1 mouse cellular context compared by ENCODE assay signal in the genomic region with DNA sequence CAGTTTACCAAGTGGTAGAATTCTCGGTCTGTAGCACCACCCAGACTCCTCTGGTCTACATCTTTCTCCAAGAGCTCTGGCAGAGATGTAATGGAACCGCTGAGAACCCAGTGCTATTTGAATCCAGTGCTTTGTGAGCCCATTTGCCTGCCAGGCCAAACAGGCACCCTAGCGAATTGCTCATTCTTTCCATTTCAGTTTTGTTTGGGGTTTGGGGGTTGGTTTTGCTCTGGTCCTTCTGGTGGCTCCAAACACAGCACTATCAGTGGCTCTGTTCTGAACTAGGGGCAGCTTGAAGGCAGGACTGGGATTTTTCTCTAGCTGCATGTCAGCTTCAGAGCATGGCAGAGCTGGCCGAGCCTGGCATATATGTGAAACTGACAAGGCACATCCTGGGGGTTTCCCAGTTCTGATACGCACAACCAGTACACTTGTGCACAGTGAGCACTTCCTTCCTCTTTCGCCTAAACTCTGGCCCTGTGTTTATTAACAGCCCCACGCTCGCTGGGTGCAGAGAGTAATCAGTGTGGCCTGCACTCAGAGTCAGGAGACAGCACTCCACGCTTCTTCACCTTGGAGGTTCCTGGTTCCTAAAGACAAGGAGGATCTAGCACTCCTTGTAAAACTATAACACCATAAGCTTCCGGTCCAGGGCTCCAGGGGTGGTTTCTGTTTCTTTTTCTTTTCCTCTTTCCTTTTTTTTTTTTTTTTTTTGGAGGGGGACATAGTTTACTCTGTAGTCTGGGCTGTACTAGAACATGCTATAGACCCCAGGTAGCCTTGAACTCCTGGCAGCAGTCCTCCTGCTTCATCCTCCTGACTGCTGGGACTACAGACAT.
TF ChIP-seq lines count a peak whose summit lies in the region.

No protein-coding gene starts in this region.

TF ChIP-seq in CH12.LX, 34 proteins besides CTCF, POLR2A, EP300 and RAD21 (continued from another document):
- no peak for TF ChIP-seq USF2 (conservative IDR thresholded peaks at IDR 0.05; ENCODE audit: low read depth, low read length)
- peak; percentile 96 for TF ChIP-seq ZNF384 (IDR thresholded peaks at IDR 0.05; ENCODE audit: low read depth, low read length)
- TF ChIP-seq MXI1 (IDR thresholded peaks at IDR 0.05; ENCODE audit: low read depth, low read length), result peak; percentile 91
- TF ChIP-seq TCF12 (IDR thresholded peaks at IDR 0.05; ENCODE audit: low read depth, low read length), result peak; percentile 92
- TF ChIP-seq MAZ (IDR thresholded peaks at IDR 0.05; ENCODE audit: low read depth, low read length), result peak; percentile 88
- peak; percentile 74 for TF ChIP-seq CHD2 (IDR thresholded peaks at IDR 0.05; ENCODE audit: low read length)
- TF ChIP-seq ZKSCAN1 (IDR thresholded peaks at IDR 0.05; ENCODE audit: borderline replicate concordance, low read depth, low read length), result no peak; the same call in 1 of the 2 replicates
- TF ChIP-seq PAX5 (IDR thresholded peaks at IDR 0.05; ENCODE audit: low read length), result no peak
- TF ChIP-seq GABPA (IDR thresholded peaks at IDR 0.05; ENCODE audit: insufficient replicate concordance, low read depth, low read length), result no peak
- TF ChIP-seq MAX (IDR thresholded peaks at IDR 0.05; ENCODE audit: low read length), result peak; percentile 93
- TF ChIP-seq MAFK (IDR thresholded peaks at IDR 0.05; ENCODE audit: insufficient replicate concordance, low read length), result peak; percentile 63; the same call in 1 of the 2 replicates
- peak; percentile 87 for TF ChIP-seq TBP (conservative IDR thresholded peaks at IDR 0.05; ENCODE audit: low read depth, low read length)
- peak; percentile 61; the same call in 1 of the 2 replicates for TF ChIP-seq CHD1 (IDR thresholded peaks at IDR 0.05; ENCODE audit: low read depth, low read length)
- TF ChIP-seq IRF4 (IDR thresholded peaks at IDR 0.05; ENCODE audit: low read depth, low read length), result peak; percentile 94
- no peak for TF ChIP-seq ZC3H11A (IDR thresholded peaks at IDR 0.05; ENCODE audit: low read depth, low read length)
- TF ChIP-seq ETS1 (conservative IDR thresholded peaks at IDR 0.05; ENCODE audit: low read depth, low read length), result peak; percentile 94
- TF ChIP-seq JUN (IDR thresholded peaks at IDR 0.05; ENCODE audit: insufficient read depth, low read depth, low read length), result peak; percentile 96; the same call in 1 of the 2 replicates
TF ChIP-seq in CH12.LX: peak in this region for 26.
